Mouse (Mus musculus) layer of hippocampus, postnatal 14 days (tissue): ENCODE measurements around the gene Ndc1. TPM values are rescaled to one million over a fixed set of nuclear protein-coding genes. Genes with fewer than 3 reads are reported as not detected.

Experiments
- DNase-seq, 2 experiments: peaks; one replicate each; pipeline ENCODE4 v3.0.0; 2021 to 2022; ENCODE audit warnings: low spot score in 2 of 2, mixed read lengths in 1 of 2
- microRNA-seq, 2 experiments: library from miRNA; unstranded; fragments of <30 nt; microRNA quantifications; one replicate each; pipeline ENCODE4 v1.2.0; 2021
- total RNA-seq, 2 experiments: library from RNA; stranded (reverse); gene quantifications; 2 replicates each; pipeline ENCODE4 v1.2.3; 2021

Gene Ndc1
- total RNA-seq, 2 experiments from 2014 or later = 15.2 to 15.4 TPM

DNA sequence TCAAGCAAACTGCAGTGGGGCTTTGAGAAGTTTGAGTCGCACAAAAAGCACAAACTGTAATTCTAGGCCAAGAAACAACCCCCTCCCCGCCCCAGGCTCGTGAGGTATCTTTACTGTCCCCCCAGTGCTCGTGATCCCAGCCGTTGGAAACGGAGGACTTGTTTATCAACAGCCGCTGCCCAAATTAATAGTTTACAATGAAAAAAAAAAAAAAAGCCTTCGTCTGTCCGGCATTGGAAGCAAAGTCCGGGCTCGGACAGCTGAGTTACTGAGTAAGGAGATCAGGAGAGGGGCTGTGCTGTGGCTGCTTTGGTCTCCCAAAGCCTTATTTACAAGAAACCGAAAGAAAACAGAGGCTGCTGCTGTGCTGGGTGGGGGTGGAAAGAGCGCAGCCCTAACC lies 72.7 kb downstream of the Ndc1 start:
- DNase-seq = no peak

DNA sequence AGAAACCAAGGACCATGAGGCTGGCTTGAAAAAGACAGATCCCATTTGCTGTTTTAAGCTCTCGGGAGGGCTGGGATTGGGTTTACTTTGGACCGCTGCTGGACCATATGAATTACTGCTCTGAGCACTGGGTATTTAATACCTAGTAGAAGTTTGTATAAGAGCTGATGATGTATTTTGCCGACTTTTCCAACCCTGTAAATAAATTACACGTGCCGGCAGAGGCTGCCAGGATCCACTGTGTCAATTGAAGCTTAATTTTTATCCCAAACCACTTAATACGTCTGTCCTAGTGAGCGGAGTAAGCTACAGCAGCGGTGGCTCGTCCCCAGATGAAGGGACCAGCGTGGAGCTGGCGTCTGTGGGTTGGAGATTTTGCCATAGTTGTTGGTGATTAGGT lies 74.7 kb downstream of the Ndc1 start:
- DNase-seq = no peak

DNA sequence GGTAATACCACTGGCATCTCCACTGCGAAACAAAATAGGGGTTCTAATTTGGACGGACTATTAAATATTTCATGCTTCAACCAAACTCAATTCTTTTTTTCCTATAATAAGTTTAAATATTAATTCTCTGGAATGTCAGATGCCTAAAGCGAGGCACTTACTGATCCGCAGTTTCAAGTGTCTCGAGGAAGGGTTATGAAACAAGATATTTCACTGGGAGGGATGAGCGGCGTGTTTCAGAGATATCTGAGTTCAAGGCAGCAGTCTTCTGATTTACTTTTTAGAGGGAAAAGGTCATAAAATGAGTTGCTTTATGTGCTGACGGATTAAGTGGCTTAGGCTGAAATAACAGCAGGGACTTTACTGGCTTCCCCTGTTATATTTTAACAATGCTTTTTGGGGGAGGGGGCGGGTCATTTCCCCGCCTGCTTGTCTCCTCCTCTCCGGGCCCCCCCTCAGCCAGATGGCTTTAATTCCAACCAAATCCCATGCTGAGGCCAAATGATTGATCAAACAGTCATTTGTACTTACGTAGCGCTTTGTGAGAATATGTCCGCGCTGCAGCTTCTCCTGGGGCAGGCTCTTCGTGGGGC lies 75.4 kb downstream of the Ndc1 start:
- no peak for DNase-seq

DNA sequence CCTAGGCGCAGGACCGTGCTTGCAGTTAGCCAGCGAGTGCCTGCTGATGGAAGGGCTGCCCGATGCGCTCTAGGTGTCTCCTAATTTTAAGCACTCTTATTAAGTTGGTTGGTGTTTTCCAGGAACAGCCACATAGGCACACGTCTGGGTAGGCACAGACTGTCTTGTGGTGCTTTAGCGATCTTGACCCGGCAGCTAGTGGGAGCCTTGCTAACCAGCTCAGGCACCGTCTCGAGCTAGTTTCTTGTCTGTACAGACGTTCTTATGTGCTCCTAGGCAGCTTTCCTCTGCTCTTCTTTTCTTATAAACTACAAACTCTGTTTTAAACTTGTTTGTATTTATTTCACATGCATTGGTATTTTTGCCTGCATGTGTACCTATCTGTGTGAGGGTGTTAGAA lies 76.0 kb downstream of the Ndc1 start:
- no peak for DNase-seq

DNA sequence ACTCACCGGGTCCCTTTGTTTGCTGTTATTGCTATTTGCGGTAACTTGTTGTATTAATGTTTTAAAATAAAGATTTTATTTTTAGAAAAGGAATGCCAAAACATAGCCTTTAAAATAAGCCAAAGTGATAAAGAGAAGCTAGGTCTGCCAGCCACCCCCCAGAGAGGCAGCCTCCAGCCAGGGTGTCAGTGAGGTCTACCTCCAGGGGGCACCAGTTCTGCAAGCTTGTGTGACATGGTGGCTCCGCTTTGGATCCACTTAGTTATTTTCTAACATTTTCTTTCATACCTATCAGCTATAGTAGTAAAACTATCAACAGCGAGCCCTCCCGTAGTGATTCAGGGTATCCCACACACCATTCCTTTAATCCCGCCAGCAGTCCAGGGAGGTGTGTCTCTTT lies 80.9 kb downstream of the Ndc1 start:
- no peak for DNase-seq

- no peak for DNase-seq
Observed at GRCm38 (mm10) chr4:107449519-107449918, 81.9 kb downstream of the Ndc1 start.

- DNase-seq = no peak
Observed at GRCm38 (mm10) chr4:107452266-107453015, 84.9 kb downstream of the Ndc1 start.

DNA sequence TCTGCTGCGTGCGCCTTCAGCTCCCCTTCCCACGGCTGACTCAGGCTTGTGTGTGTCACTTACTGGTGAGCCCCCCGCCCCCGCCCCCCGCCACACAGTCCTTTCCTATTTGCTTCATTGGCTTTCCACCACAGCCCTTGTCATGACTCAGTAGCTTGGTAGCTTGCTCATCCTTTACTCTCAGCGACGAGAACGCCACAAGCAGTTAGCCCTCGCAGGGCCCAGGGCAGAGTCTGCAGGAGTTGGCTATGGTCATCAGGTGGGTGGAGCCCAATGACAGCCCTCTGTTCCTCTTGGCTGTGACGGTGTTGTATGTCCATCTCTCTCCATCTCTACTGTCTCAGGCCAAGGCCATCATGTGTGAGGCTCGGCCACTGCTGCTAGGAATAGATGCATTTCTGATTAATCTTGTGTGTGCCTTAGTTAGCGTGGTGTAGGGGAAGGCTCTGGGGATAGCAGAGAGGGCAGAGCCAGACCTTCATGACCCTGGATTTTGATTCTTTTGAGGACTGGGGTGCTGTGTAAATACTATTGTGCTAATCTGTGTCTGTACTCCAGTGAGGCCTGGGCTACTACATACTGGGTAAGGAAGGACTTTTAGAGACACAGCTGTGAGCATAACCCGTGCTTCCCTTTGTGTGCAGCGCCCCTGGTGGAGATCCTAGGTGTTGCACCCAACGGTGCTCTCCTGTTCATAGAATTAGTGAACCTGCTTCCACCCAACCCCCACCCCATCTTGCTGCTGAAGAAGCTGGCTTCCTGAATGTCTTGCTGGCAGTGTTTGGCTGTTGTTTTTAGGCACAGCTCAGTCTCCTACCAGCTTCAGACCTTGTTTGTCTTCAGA lies 85.8 kb downstream of the Ndc1 start:
- DNase-seq = peak; percentile 87 to 88

DNA sequence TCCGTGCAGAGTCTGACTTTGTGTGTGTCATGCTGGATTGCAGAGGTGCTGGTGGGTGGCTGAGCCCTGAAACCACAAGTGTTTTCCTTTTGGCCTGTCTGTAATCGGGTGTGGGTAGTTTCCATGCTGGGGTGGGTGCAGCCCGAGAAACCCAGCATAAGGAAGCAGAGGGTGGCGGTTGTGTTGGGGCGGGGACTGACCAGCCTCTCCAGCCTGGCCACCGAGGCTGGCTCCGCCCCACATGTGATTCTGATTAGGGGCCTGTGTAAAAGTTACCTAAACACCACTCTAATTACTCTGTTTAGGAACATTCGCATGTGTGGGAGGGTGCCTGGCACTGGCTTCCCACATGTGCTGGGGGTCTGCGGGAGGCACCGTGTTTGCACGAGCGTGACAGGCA lies 90.0 kb downstream of the Ndc1 start:
- DNase-seq = no peak

GRCm38 (mm10) chr4:107458907-107459306 lies 91.3 kb downstream of the Ndc1 start:
- DNase-seq = no peak

- DNase-seq = no peak
Observed at GRCm38 (mm10) chr4:107459461-107459860, 91.9 kb downstream of the Ndc1 start.

DNA sequence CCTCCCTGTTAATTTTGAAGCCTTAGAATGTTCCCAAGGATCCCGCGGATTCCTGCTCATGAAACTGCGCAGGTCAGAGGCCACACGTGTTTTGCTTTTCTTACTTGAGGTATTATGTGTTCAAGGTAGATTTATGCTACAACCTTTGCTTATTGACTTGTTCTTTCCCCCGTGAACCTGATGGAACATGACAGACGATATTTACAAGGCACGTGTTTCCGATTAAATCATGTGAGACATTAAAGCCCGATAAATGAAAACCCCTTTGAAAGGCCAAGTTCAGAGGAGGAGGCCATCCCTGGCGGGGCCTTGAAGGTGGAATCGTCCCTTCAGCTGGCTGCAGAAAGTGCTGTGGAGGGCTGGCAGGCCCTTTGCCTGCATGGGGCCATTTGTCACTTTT lies 92.9 kb downstream of the Ndc1 start:
- no peak for DNase-seq

Small RNA genes within 50 kb of the gene (microRNA-seq; reads per million reads assigned to microRNA genes)
- 0 reads per million in 2 experiments for gene Gm24804

Other genes starting within 250 kb of the Ndc1 start
- 100 to 1,000 TPM; 187 to 193 TPM for gene Tmem59, start 189.4 kb upstream of the Ndc1 start, total RNA-seq
- 10 to 100 TPM; 19.6 to 21.1 TPM for gene Tceanc2, start 188.7 kb upstream of the Ndc1 start, total RNA-seq
- gene Ldlrad1, start 158.6 kb upstream of the Ndc1 start, total RNA-seq = under 1 TPM in 1 of 2 experiments, not detected in 1; 0.41 TPM
- 10 to 100 TPM; 38.5 to 42.3 TPM for gene Lrrc42, start 114.3 kb upstream of the Ndc1 start, total RNA-seq
- gene Hspb11, start 114.2 kb upstream of the Ndc1 start, total RNA-seq = 10 to 100 TPM; 19.3 to 21.3 TPM
- gene Dio1, start 60.6 kb upstream of the Ndc1 start, total RNA-seq = not detected
- 10 to 100 TPM; 49.9 to 53.6 TPM for gene Yipf1, start 53.4 kb upstream of the Ndc1 start, total RNA-seq
- 1 to 10 TPM; 1.1 to 1.3 TPM for gene Glis1, start 66.8 kb downstream of the Ndc1 start, total RNA-seq